Mouse (Mus musculus): ENCODE results near the gene Dnajb14. TPM values are rescaled to one million over a fixed set of nuclear protein-coding genes. Genes with fewer than 3 reads are reported as not detected.
A peak's percentile ranks its signal among the peaks of the same experiment; 100 is the strongest.

Gene Dnajb14
- polyA plus RNA-seq, 1 experiment: 1.9 TPM

DNA sequence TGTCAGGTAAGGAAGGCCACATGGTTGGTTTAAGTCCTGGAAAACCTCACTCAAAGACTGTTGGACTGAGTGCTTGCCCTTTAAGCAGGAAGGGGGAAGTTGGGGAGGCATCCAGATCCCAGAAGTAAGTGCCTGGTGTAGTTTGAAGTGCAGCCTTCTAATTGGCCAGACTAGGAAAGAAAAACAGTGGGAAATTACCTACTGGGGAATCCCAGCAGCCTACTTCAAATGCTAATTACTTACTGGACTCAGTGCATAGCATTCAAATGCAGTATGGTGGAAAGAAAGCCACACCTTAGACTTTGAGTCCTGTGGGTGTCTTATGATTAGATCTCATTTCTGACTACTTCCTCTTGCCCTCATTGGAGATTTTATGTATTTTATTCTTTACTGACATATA is 34.3 kb upstream of the Dnajb14 start:
- H3K4me3 ChIP-seq (ENCODE audit: extremely low read depth, insufficient read depth, insufficient read length): no peak overlapping the region
- no peaks in the 10 kb centered on the region for H3K36me3 ChIP-seq (ENCODE audit: control insufficient read depth, insufficient read depth, low read length)
- TF ChIP-seq CTCF (IDR thresholded peaks at IDR 0.05; ENCODE audit: extremely low read depth, insufficient read depth, insufficient read length, insufficient replicate concordance) (no peak), POLR2A (IDR thresholded peaks at IDR 0.05; ENCODE audit: low read depth, low read length) (no peak)
- H3K27me3 ChIP-seq (ENCODE audit: control insufficient read depth, insufficient read depth, low read length): no peaks in the 10 kb centered on the region
- DNase-seq (ENCODE audit: low read depth in 1 of 2, low spot score in 2 of 2): no peak
- H3K27ac ChIP-seq (ENCODE audit: insufficient read depth, low read length): no peak overlapping the region
- peaks cover 9% of the 10 kb centered on the region; the same call in 1 of the 2 replicates for H3K4me1 ChIP-seq (ENCODE audit: control insufficient read depth, insufficient read depth, insufficient read length)

GRCm38 (mm10) chr3:137833698-137834097 is 33.8 kb upstream of the Dnajb14 start:
- Histone ChIP-seq H3K4me3 (ENCODE audit: extremely low read depth, insufficient read depth, insufficient read length) (no peak overlapping the region), H3K36me3 (ENCODE audit: control insufficient read depth, insufficient read depth, low read length) (no peaks in the 10 kb centered on the region), H3K27ac (ENCODE audit: insufficient read depth, low read length) (peak overlapping the region; percentile 62), H3K4me1 (ENCODE audit: control insufficient read depth, insufficient read depth, insufficient read length) (peaks cover 9% of the 10 kb centered on the region; the same call in 1 of the 2 replicates), H3K27me3 (ENCODE audit: control insufficient read depth, insufficient read depth, low read length) (no peaks in the 10 kb centered on the region)
- WGBS: 74% methylated on average over 4 of the region's 4 CpGs
- no peak for DNase-seq (ENCODE audit: low read depth in 1 of 2, low spot score in 2 of 2)
- TF ChIP-seq POLR2A (IDR thresholded peaks at IDR 0.05; ENCODE audit: low read depth, low read length) (no peak), CTCF (IDR thresholded peaks at IDR 0.05; ENCODE audit: extremely low read depth, insufficient read depth, insufficient read length, insufficient replicate concordance) (no peak)

- peaks cover 9% of the 10 kb centered on the region; the same call in 1 of the 2 replicates for H3K4me1 ChIP-seq (ENCODE audit: control insufficient read depth, insufficient read depth, insufficient read length)
- no peaks in the 10 kb centered on the region for H3K36me3 ChIP-seq (ENCODE audit: control insufficient read depth, insufficient read depth, low read length)
- no peaks in the 10 kb centered on the region for H3K27me3 ChIP-seq (ENCODE audit: control insufficient read depth, insufficient read depth, low read length)
- H3K4me3 ChIP-seq (ENCODE audit: extremely low read depth, insufficient read depth, insufficient read length): no peak overlapping the region
- H3K27ac ChIP-seq (ENCODE audit: insufficient read depth, low read length): no peak overlapping the region
- TF ChIP-seq POLR2A (IDR thresholded peaks at IDR 0.05; ENCODE audit: low read depth, low read length) (no peak), CTCF (IDR thresholded peaks at IDR 0.05; ENCODE audit: extremely low read depth, insufficient read depth, insufficient read length, insufficient replicate concordance) (no peak)
- WGBS: 92% methylated on average over 1 of the region's 1 CpGs
- DNase-seq (ENCODE audit: low read depth in 1 of 2, low spot score in 2 of 2): no peak
These were observed 30.9 kb upstream of the Dnajb14 start for GRCm38 (mm10) chr3:137836543-137836942.

GRCm38 (mm10) chr3:137838160-137838559 is 29.3 kb upstream of the Dnajb14 start:
- Histone ChIP-seq H3K36me3 (ENCODE audit: control insufficient read depth, insufficient read depth, low read length) (no peaks in the 10 kb centered on the region), H3K4me3 (ENCODE audit: extremely low read depth, insufficient read depth, insufficient read length) (no peak overlapping the region), H3K4me1 (ENCODE audit: control insufficient read depth, insufficient read depth, insufficient read length) (peaks cover 7% of the 10 kb centered on the region; the same call in 1 of the 2 replicates), H3K27me3 (ENCODE audit: control insufficient read depth, insufficient read depth, low read length) (no peaks in the 10 kb centered on the region), H3K27ac (ENCODE audit: insufficient read depth, low read length) (no peak overlapping the region)
- DNase-seq (ENCODE audit: low read depth in 1 of 2, low spot score in 2 of 2): no peak
- TF ChIP-seq CTCF (IDR thresholded peaks at IDR 0.05; ENCODE audit: extremely low read depth, insufficient read depth, insufficient read length, insufficient replicate concordance): no peak

GRCm38 (mm10) chr3:137842944-137843343 is 24.5 kb upstream of the Dnajb14 start:
- Histone ChIP-seq H3K4me3 (ENCODE audit: extremely low read depth, insufficient read depth, insufficient read length) (no peak overlapping the region), H3K4me1 (ENCODE audit: control insufficient read depth, insufficient read depth, insufficient read length) (no peaks in the 10 kb centered on the region), H3K27me3 (ENCODE audit: control insufficient read depth, insufficient read depth, low read length) (no peaks in the 10 kb centered on the region), H3K36me3 (ENCODE audit: control insufficient read depth, insufficient read depth, low read length) (no peaks in the 10 kb centered on the region), H3K27ac (ENCODE audit: insufficient read depth, low read length) (no peak overlapping the region)
- 100% methylated on average over 1 of the region's 1 CpGs for WGBS
- TF ChIP-seq CTCF (IDR thresholded peaks at IDR 0.05; ENCODE audit: extremely low read depth, insufficient read depth, insufficient read length, insufficient replicate concordance) (no peak), POLR2A (IDR thresholded peaks at IDR 0.05; ENCODE audit: low read depth, low read length) (no peak)
- no peak for DNase-seq (ENCODE audit: low read depth in 1 of 2, low spot score in 2 of 2)

GRCm38 (mm10) chr3:137844263-137844662 is 23.2 kb upstream of the Dnajb14 start:
- no peak for TF ChIP-seq POLR2A (IDR thresholded peaks at IDR 0.05; ENCODE audit: low read depth, low read length)
- TF ChIP-seq CTCF (IDR thresholded peaks at IDR 0.05; ENCODE audit: extremely low read depth, insufficient read depth, insufficient read length, insufficient replicate concordance): no peak
- Histone ChIP-seq H3K27me3 (ENCODE audit: control insufficient read depth, insufficient read depth, low read length) (no peaks in the 10 kb centered on the region), H3K4me3 (ENCODE audit: extremely low read depth, insufficient read depth, insufficient read length) (no peak overlapping the region), H3K27ac (ENCODE audit: insufficient read depth, low read length) (no peak overlapping the region), H3K36me3 (ENCODE audit: control insufficient read depth, insufficient read depth, low read length) (no peaks in the 10 kb centered on the region), H3K4me1 (ENCODE audit: control insufficient read depth, insufficient read depth, insufficient read length) (no peaks in the 10 kb centered on the region)
- DNase-seq (ENCODE audit: low read depth in 1 of 2, low spot score in 2 of 2): no peak
- 92% methylated on average over 3 of the region's 3 CpGs for WGBS

DNA sequence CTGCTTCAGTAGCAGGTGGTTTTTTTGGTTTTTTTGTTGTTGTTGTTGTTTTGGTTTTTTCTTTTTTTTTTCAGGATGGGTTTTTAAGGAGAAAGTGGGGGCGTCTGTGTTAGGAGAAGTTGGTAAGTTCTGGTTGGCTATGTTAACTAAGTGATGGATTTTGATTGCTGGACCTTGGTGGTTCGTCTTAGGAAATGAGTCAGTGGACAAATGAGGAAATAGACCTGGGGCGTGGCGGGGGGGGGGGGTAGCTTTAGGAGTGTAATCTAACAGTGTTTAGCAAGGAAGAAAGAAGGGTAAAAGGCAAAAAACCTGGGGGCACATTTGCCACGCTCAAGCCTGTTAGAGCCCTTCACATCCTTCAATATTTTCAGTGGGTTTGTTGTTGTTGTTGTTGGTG is 20.9 kb upstream of the Dnajb14 start:
- Histone ChIP-seq H3K4me1 (ENCODE audit: control insufficient read depth, insufficient read depth, insufficient read length) (no peaks in the 10 kb centered on the region), H3K4me3 (ENCODE audit: extremely low read depth, insufficient read depth, insufficient read length) (no peak overlapping the region), H3K27me3 (ENCODE audit: control insufficient read depth, insufficient read depth, low read length) (no peaks in the 10 kb centered on the region), H3K36me3 (ENCODE audit: control insufficient read depth, insufficient read depth, low read length) (no peaks in the 10 kb centered on the region), H3K27ac (ENCODE audit: insufficient read depth, low read length) (no peak overlapping the region)
- WGBS: 34% methylated on average over 5 of the region's 5 CpGs
- DNase-seq (ENCODE audit: low read depth in 1 of 2, low spot score in 2 of 2): no peak
- no peak for TF ChIP-seq POLR2A (IDR thresholded peaks at IDR 0.05; ENCODE audit: low read depth, low read length)
- TF ChIP-seq CTCF (IDR thresholded peaks at IDR 0.05; ENCODE audit: extremely low read depth, insufficient read depth, insufficient read length, insufficient replicate concordance): no peak
